Mouse (Mus musculus) olfactory bulb, adult 2 months (tissue): Measurements from ENCODE around the gene Rell1. TPM values are rescaled to one million over a fixed set of nuclear protein-coding genes. Genes with fewer than 3 reads are reported as not detected.

Experiments
- H3K27ac ChIP-seq: fragments of 200-500 bp; 2 replicates; pipeline ENCODE4 v1.5.1; 2012; ENCODE audit warnings: low read depth, low read length; ENCODE audit not compliant: insufficient read depth
- H3K4me1 ChIP-seq: fragments of 200-500 bp; 2 replicates; pipeline ENCODE4 v1.6.1; 2012; ENCODE audit warnings: low read length; ENCODE audit not compliant: control insufficient read depth, insufficient read depth
- H3K4me3 ChIP-seq: fragments of 200-500 bp; 2 replicates; pipeline ENCODE4 v1.5.1; 2012; ENCODE audit warnings: mild to moderate bottlenecking, low read depth, low read length, moderate library complexity; ENCODE audit not compliant: insufficient read depth
- CTCF ChIP-seq: fragments of 200-500 bp; IDR thresholded peaks from 2 replicates; pipeline ENCODE4 v1.5.1; 2012; ENCODE audit warnings: low read depth, mild to moderate bottlenecking, low read length, moderate library complexity; ENCODE audit not compliant: insufficient read depth
- POLR2A ChIP-seq: fragments of 200-500 bp; IDR thresholded peaks from 2 replicates; pipeline ENCODE4 v1.6.1; 2012; ENCODE audit warnings: mild to moderate bottlenecking, low read depth, low read length, moderate library complexity; ENCODE audit not compliant: insufficient read depth
- WGBS: fragments of 180-500 bp; shearing (Covaris S2); methylation state at CpG from one replicate; pipeline ENCODE4 v1.1.7; 2018; 5-methylcytosine and 5-hydroxymethylcytosine counted together
- polyA plus RNA-seq: library from polyadenylated mRNA; stranded (reverse); fragments of >200 nt; gene quantifications from 2 replicates; pipeline ENCODE4 v1.2.4, GENCODE M21; 2012; ENCODE audit warnings: low replicate concordance; ENCODE audit not compliant: missing spikeins, insufficient read depth, insufficient read length

Rell1 gene
- polyA plus RNA-seq, 1 experiment, result not detected

DNA sequence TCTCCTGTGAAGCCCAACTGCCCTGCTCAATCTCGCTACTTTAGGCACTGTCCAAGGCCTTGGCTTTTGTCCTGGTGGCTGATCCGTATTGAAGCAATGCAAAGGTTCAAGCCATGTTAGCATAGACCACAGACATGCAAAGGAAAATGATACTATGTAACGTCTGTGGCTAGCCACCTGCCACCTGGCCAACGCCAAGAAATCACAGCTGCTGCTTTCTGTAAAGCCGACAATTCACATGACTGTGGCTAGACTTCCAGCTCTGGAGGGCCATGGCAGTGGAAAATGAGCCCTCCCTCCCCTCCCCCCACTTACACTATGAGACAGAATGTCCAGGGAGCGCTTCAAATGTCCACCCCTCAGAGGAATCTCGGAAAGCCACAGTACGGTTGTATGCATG lies 11.1 kb downstream of the Rell1 start:
- no peak overlapping the region for H3K4me3 ChIP-seq
- no peaks in the 10 kb centered on the region; the same call in 1 of the 2 replicates for H3K4me1 ChIP-seq
- WGBS, result 84% methylated on average over 8 of the region's 8 CpGs
- no peak overlapping the region for H3K27ac ChIP-seq
- TF ChIP-seq CTCF (no peak), POLR2A (no peak)

DNA sequence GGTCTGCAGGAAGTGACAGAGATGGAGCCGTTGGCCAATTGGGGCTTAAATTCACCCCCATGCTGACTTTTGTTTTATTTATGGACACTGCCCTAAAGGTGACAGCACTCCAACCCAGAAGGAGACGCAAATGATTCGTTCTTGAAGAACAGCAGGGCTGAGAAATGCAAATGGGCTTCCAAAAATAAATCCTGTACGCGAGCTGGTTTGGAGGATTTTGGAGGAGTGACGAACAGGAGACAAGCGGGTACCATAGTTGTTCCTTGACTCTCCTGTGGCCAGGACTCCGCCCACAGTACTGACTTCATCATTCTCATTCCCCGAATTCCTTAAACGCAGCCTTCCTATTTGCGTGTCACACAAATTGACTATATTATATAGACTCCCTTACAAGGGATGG lies 12.3 kb downstream of the Rell1 start:
- no peak overlapping the region for H3K27ac ChIP-seq
- 74% methylated on average over 11 of the region's 11 CpGs for WGBS
- H3K4me1 ChIP-seq, result no peaks in the 10 kb centered on the region; the same call in 1 of the 2 replicates
- TF ChIP-seq CTCF, result no peak
- TF ChIP-seq POLR2A, result no peak
- H3K4me3 ChIP-seq, result no peak overlapping the region

DNA sequence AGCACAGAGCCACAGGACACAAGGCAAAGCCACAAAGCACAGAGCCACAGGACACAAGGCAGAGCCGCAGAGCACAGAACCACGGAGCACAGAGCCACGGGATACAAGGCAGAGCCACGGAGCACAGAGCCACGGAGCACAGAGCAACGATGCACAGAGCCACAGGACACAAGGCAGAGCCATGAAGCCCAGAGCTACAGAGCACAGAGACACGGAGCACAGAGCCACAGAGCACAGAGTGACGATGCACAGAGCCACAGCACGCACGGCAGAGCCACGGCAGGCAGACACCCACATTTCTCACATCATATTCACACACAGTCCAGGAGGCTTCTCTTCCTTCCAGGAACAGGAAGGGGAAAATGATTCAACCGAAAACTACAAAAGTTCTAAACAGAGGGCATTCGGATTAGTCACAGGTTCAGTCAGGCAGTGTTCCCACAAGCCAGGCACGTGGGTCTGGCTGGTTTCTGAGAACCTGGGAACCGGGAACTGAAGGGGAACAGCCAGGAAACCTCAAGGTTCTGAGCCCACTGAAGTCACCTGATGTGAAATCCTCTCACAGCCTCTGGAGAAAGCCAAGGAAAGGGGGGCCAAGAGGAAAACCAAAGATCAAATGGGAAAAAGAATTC lies 15.2 kb downstream of the Rell1 start:
- WGBS, result 78% methylated on average over 15 of the region's 15 CpGs
- no peak for TF ChIP-seq POLR2A
- no peak for TF ChIP-seq CTCF
- Histone ChIP-seq H3K27ac (no peak overlapping the region), H3K4me1 (peaks cover 3% of the 10 kb centered on the region), H3K4me3 (no peak overlapping the region)

DNA sequence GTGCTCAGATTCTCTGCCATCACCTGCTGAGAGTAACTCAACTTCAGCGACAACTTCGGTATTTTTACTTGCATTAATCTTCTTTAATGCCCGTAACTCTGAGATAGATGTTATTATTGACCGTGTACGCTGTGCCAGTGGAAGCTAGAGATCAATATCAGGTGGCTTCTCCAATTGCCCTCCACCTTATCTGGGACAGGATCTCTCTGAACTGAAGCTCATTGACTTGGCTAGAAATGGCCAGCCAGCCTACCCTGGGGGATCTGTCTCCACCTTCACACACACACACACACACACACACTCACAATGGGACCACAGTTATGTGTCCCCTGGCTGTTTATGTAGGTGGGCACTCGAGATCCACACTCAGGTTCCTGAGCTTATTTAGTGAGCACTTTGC lies 16.7 kb downstream of the Rell1 start:
- TF ChIP-seq POLR2A (no peak), CTCF (no peak)
- WGBS, result 87% methylated on average over 6 of the region's 6 CpGs
- Histone ChIP-seq H3K4me3 (no peak overlapping the region), H3K27ac (no peak overlapping the region), H3K4me1 (peaks cover 5% of the 10 kb centered on the region)

DNA sequence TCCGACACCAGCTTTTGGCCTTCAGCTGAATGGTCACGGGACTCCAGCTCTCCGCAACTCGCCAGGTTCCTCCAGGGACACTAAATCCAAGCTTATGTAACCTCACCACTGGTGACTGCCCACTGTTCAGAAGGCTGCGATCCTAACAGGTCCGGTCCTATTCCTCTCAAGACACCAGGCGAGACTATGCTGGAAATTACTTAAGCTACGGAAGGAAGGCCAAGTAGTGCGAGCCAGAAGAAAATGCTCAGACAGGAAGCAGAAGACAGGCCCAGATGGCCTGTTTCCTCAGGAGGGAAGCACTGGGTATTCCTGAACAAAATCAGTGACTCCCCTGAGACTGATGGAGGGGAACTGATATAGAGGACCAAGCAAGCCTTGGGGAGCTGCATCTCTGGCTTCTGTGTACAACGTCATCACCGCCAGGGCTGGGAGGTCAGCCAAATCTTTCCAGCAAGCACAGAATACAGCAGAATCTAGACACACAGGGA lies 17.2 kb downstream of the Rell1 start:
- 75% methylated on average over 11 of the region's 11 CpGs for WGBS
- no peak overlapping the region for H3K4me3 ChIP-seq
- no peak for TF ChIP-seq POLR2A
- no peak for TF ChIP-seq CTCF
- H3K4me1 ChIP-seq, result peaks cover 5% of the 10 kb centered on the region
- no peak overlapping the region for H3K27ac ChIP-seq

GRCm38 (mm10) chr5:63949195-63949594 lies 19.5 kb downstream of the Rell1 start:
- WGBS, result 44% methylated on average over 3 of the region's 3 CpGs

DNA sequence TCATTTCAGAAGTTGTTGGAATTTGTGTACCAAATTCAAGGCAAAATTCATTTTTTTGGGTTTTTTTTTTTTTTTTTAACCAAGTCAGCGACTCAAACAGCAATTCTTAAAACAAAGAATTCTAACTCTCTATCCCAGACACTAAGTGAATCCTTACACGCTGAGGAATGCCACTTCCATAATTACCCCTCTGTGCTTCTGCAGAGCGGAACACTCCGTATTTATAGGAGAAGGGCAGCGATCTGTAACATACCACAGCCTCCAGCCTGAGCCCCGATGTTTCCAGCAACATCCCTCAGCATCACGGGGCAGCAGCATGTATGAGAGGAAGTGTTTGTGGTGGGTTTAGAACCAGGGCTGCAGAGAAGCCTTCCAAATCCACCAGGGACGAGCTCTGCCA lies 21.2 kb downstream of the Rell1 start:
- TF ChIP-seq CTCF (no peak), POLR2A (no peak)
- Histone ChIP-seq H3K4me1 (peaks cover 5% of the 10 kb centered on the region; the same call in 1 of the 2 replicates), H3K4me3 (no peak overlapping the region), H3K27ac (no peak overlapping the region)
- 39% methylated on average over 8 of the region's 8 CpGs for WGBS

More at GRCm38 (mm10) chr5:63949195-63949594, 19.5 kb downstream of the Rell1 start:
- H3K4me3 ChIP-seq, result no peak overlapping the region
- peaks cover 5% of the 10 kb centered on the region for H3K4me1 ChIP-seq
- no peak overlapping the region for H3K27ac ChIP-seq
- TF ChIP-seq POLR2A, result no peak
- no peak for TF ChIP-seq CTCF

DNA sequence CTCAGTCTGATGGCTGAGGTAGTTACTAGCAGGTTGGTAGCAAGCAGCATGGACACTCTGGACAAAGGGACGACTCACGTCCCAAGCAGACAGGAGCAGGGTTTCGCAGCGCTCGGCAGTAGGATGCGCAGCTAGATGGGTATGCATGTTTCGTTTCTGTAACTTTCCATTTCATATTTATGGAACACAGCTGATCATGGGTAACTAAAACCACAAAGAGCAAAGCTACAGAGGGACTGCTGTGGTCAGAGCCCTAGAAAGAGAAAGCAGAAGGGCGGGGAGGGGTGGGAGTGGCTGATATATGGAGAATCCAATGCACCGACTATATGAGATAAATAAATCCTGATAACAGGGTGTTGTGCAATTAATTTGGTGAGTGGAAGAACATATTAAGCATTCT lies 25.4 kb downstream of the Rell1 start:
- Histone ChIP-seq H3K4me3 (no peak overlapping the region), H3K27ac (no peak overlapping the region), H3K4me1 (peaks cover 2% of the 10 kb centered on the region; the same call in 1 of the 2 replicates)
- 88% methylated on average over 9 of the region's 9 CpGs for WGBS
- TF ChIP-seq POLR2A, result no peak
- no peak for TF ChIP-seq CTCF

GRCm38 (mm10) chr5:63941891-63942290 lies 26.8 kb downstream of the Rell1 start:
- Histone ChIP-seq H3K4me1 (peaks cover 2% of the 10 kb centered on the region), H3K27ac (no peak overlapping the region), H3K4me3 (no peak overlapping the region)
- 85% methylated on average over 5 of the region's 5 CpGs for WGBS
- TF ChIP-seq POLR2A, result no peak
- TF ChIP-seq CTCF, result no peak
